ENCODE assay signal across 9 mouse cellular contexts in genomic region chr11:120186821-120187235, GRCm38 (mm10). TPM values are rescaled to one million over a fixed set of nuclear protein-coding genes. Genes with fewer than 3 reads are reported as not detected.
DNase-seq lines count a peak whose midpoint lies in the region; ATAC-seq lines count a peak whose summit lies in the region.
"Had no signal": no experiment of that assay in that cellular context is flagged by ENCODE, and none has a peak within 500 bp of the region (broad histone marks: within the 10 kb centered on the region; RNA-seq: fewer than 3 reads in every experiment).

No protein-coding gene starts in this region.

- WGBS in hindbrain, embryonic 11.5 days, result 1% methylated on average over 20 of the region's 20 CpGs
- WGBS in limb, embryonic 13.5 days, result under 1% methylated on average over 20 of the region's 20 CpGs
- WGBS in neural tube, embryonic 11.5 days, result under 1% methylated on average over 20 of the region's 20 CpGs

- peaks cover 41% of the 10 kb centered on the region for H3K4me1 ChIP-seq in hindbrain, embryonic 11.5 days (replicated peaks; ENCODE audit: control insufficient read depth, insufficient read depth, low read length)
- H3K4me1 ChIP-seq in limb, embryonic 13.5 days, result peaks cover 64% of the 10 kb centered on the region
- peaks cover 40% of the 10 kb centered on the region for H3K4me1 ChIP-seq in neural tube, embryonic 11.5 days (ENCODE audit: control insufficient read depth, insufficient read depth, low read length)

- peak overlapping the region; percentile 100 for H3K4me2 ChIP-seq in hindbrain, embryonic 11.5 days (replicated peaks; ENCODE audit: low read depth, low read length)
- peak overlapping the region; percentile 98 for H3K4me2 ChIP-seq in limb, embryonic 13.5 days (replicated peaks)
- H3K4me2 ChIP-seq in neural tube, embryonic 11.5 days (ENCODE audit: low read depth), result peak overlapping the region; percentile 99

- no peaks in the 10 kb centered on the region for H3K36me3 ChIP-seq in hindbrain, embryonic 11.5 days (ENCODE audit: control insufficient read depth, insufficient read depth, low read length)
- H3K36me3 ChIP-seq in limb, embryonic 13.5 days, result peaks cover 6% of the 10 kb centered on the region; the same call in 1 of the 2 replicates
- no peaks in the 10 kb centered on the region for H3K36me3 ChIP-seq in neural tube, embryonic 11.5 days (ENCODE audit: control insufficient read depth, insufficient read depth, low read length)

- H3K9me3 ChIP-seq in hindbrain, embryonic 11.5 days (ENCODE audit: control insufficient read depth, low read length), result no peaks in the 10 kb centered on the region
- no peaks in the 10 kb centered on the region for H3K9me3 ChIP-seq in limb, embryonic 13.5 days
- H3K9me3 ChIP-seq in neural tube, embryonic 11.5 days (ENCODE audit: control insufficient read depth, low read length), result no peaks in the 10 kb centered on the region

- peak overlapping the region; percentile 99 for H3K27ac ChIP-seq in hindbrain, embryonic 11.5 days (ENCODE audit: low read depth, low read length)
- H3K27ac ChIP-seq in limb, embryonic 13.5 days, result peak overlapping the region; percentile 96
- H3K27ac ChIP-seq in neural tube, embryonic 11.5 days (ENCODE audit: low read depth, low read length), result peak overlapping the region; percentile 99

- DNase-seq in layer of hippocampus, postnatal 10 days (ENCODE audit: low spot score in 2 of 2), result peak; percentile 38 to 56
- DNase-seq in layer of hippocampus, adult 9-11 months, result no peak
- DNase-seq in embryo, embryonic 11 days, result peak; percentile 83
- DNase-seq in hindbrain, embryonic 11.5 days (ENCODE audit: low spot score), result peak; percentile 82
- DNase-seq in neural tube, embryonic 11.5 days (ENCODE audit: low spot score), result peak; percentile 77
- no peak for DNase-seq in gastrocnemius, adult 18-20 months (ENCODE audit: low spot score)
- DNase-seq in adipocyte (ENCODE audit: low spot score), result no peak

- H3K4me3 ChIP-seq in hindbrain, embryonic 11.5 days (ENCODE audit: low read depth, low read length), result peak overlapping the region; percentile 90
- H3K4me3 ChIP-seq in limb, embryonic 13.5 days, result peak overlapping the region; percentile 88
- peak overlapping the region; percentile 82 for H3K4me3 ChIP-seq in neural tube, embryonic 11.5 days (ENCODE audit: low read depth, low read length)

- ATAC-seq in hindbrain, embryonic 11.5 days (ENCODE audit: low FRiP score), result no peak
- ATAC-seq in limb, embryonic 13.5 days (ENCODE audit: low FRiP score, low read depth), result no peak
- ATAC-seq in neural tube, embryonic 11.5 days (ENCODE audit: insufficient read depth, low FRiP score, low TSS enrichment), result no peak
- ATAC-seq: Patski had no signal

- H3K9ac ChIP-seq in hindbrain, embryonic 11.5 days (ENCODE audit: low read depth, low read length), result peak overlapping the region; percentile 100
- peak overlapping the region; percentile 99 for H3K9ac ChIP-seq in limb, embryonic 13.5 days
- peak overlapping the region; percentile 99 for H3K9ac ChIP-seq in neural tube, embryonic 11.5 days (ENCODE audit: low read length)

- no peaks in the 10 kb centered on the region for H3K27me3 ChIP-seq in hindbrain, embryonic 11.5 days (ENCODE audit: control insufficient read depth, insufficient read depth, low read length)
- H3K27me3 ChIP-seq in limb, embryonic 13.5 days, result no peaks in the 10 kb centered on the region
- H3K27me3 ChIP-seq in neural tube, embryonic 11.5 days (ENCODE audit: control insufficient read depth, insufficient read depth, low read length), result no peaks in the 10 kb centered on the region
- H3K27me3 ChIP-seq: Patski had no signal

RNA-seq across cellular contexts. Expression of gene Slc38a10, which starts 35.7 kb away (rescaled TPM):
- 100 to 1,000 TPM; 107 to 123 TPM for total RNA-seq in layer of hippocampus, postnatal 10 days (2021)
- polyA plus RNA-seq in hindbrain, embryonic 11.5 days (2014; fragmentation: Nextera tagmentation; extraction: Ambion mirVana), result 58.6 and 64.7 TPM in 2 replicates
- 86.4 and 94.5 TPM in 2 replicates for polyA plus RNA-seq in limb, embryonic 13.5 days (2015; fragmentation: Nextera tagmentation; extraction: Ambion mirVana)
- 74.2 and 79.1 TPM in 2 replicates for polyA plus RNA-seq in neural tube, embryonic 11.5 days (2014; fragmentation: Nextera tagmentation; extraction: Ambion mirVana)
- 10 to 100 TPM; 39.0 to 48.2 TPM for total RNA-seq in gastrocnemius, adult 18-20 months (2021)

RNA-seq across cellular contexts. Expression of gene Bahcc1, which starts 45.9 kb away (rescaled TPM):
- total RNA-seq in layer of hippocampus, postnatal 10 days (2021), result 10 to 100 TPM; 21.9 to 26.0 TPM
- polyA plus RNA-seq in hindbrain, embryonic 11.5 days (2014; fragmentation: Nextera tagmentation; extraction: Ambion mirVana), result 18.1 and 23.1 TPM in 2 replicates
- 12.7 and 13.8 TPM in 2 replicates for polyA plus RNA-seq in limb, embryonic 13.5 days (2015; fragmentation: Nextera tagmentation; extraction: Ambion mirVana)
- polyA plus RNA-seq in neural tube, embryonic 11.5 days (2014; fragmentation: Nextera tagmentation; extraction: Ambion mirVana), result 19.7 and 22.7 TPM in 2 replicates
- 1 to 10 TPM; 3.4 to 4.6 TPM for total RNA-seq in gastrocnemius, adult 18-20 months (2021)

Comparison
In these comparisons a context has a peak if more than half of its experiments do, and no peak if none do; other contexts are left out.
1. DNase-seq: peak in layer of hippocampus, postnatal 10 days (2 of 2), embryo, embryonic 11 days (single experiment), hindbrain, embryonic 11.5 days (single experiment) and neural tube, embryonic 11.5 days (single experiment); none in layer of hippocampus, adult 9-11 months (single experiment), gastrocnemius, adult 18-20 months (single experiment) and adipocyte (single experiment).
2. Peak in every context shown above with its lines, with median percentiles within 50 percentile points of each other: H3K27ac ChIP-seq, H3K4me2 ChIP-seq, H3K4me3 ChIP-seq and H3K9ac ChIP-seq.